Mouse (Mus musculus) kidney, postnatal 14 days (tissue): Measurements from ENCODE around the gene Basp1.
A peak's percentile ranks its signal among the peaks of the same experiment; 100 is the strongest.

Source experiments
- DNase-seq: peaks from one replicate; pipeline ENCODE4 v3.0.0; 2022; ENCODE audit warnings: mixed read lengths

The Basp1 gene

GRCm38 (mm10) chr15:25360825-25361224 is 52.7 kb downstream of the Basp1 start:
- DNase-seq = no peak

- DNase-seq = peak; percentile 5
Measured at GRCm38 (mm10) chr15:25358680-25359097, 54.9 kb downstream of the Basp1 start.

GRCm38 (mm10) chr15:25355339-25355738 is 58.2 kb downstream of the Basp1 start:
- DNase-seq = no peak

GRCm38 (mm10) chr15:25354738-25355137 is 58.8 kb downstream of the Basp1 start:
- no peak for DNase-seq

GRCm38 (mm10) chr15:25353498-25353897 is 60.1 kb downstream of the Basp1 start:
- DNase-seq = no peak

GRCm38 (mm10) chr15:25343263-25343662 is 70.3 kb downstream of the Basp1 start:
- no peak for DNase-seq

- DNase-seq = no peak
Measured at GRCm38 (mm10) chr15:25335277-25335676, 78.3 kb downstream of the Basp1 start.

- no peak for DNase-seq
Measured at GRCm38 (mm10) chr15:25331877-25332445, 81.6 kb downstream of the Basp1 start.

- no peak for DNase-seq
Measured at GRCm38 (mm10) chr15:25330946-25331345, 82.6 kb downstream of the Basp1 start.

- no peak for DNase-seq
Measured at GRCm38 (mm10) chr15:25322601-25323000, 91.0 kb downstream of the Basp1 start.

GRCm38 (mm10) chr15:25322111-25322510 is 91.5 kb downstream of the Basp1 start:
- DNase-seq = no peak

GRCm38 (mm10) chr15:25321636-25322035 is 91.9 kb downstream of the Basp1 start:
- DNase-seq = no peak

GRCm38 (mm10) chr15:25314471-25314870 is 99.1 kb downstream of the Basp1 start:
- no peak for DNase-seq
